Mouse (Mus musculus): ENCODE measurements around the gene Myo15b. TPM values are rescaled to one million over a fixed set of nuclear protein-coding genes. Genes with fewer than 3 reads are reported as not detected.

Gene Myo15b
- total RNA-seq (2021): under 1 TPM in 1 of 2 experiments, not detected in 1; 0.14 TPM

DNA sequence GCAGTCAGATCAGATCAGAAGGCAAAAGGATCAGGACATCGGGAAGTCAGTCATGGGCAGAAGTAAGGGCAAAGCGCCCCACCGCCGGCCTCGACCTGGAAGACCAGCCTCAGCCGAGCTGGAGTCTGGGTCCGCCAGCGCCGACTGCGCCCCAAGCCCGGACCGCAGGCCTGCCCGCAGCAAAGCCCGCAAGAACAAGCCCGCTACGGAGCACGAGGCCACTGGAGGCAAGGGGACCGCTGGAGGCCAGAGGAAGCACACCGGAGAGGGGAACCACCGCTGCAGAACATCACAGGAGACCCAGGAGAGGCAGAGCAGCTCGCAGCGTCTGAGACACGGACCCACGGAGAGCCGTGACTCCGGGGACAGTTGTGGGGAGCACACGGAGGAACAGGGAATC, at the start of gene Myo15b:
Gene Myo15b (plus strand): TSS at position 53 of the 400 bp plus-strand sequence.
- DNase-seq: no peak
- intact Hi-C loops (cut with DNase I): loop anchor here (2.0 kb wide), 2 partner anchors 34 to 44 kb away; partner anchors contain the start of genes Llgl2 and Tsen54

DNA sequence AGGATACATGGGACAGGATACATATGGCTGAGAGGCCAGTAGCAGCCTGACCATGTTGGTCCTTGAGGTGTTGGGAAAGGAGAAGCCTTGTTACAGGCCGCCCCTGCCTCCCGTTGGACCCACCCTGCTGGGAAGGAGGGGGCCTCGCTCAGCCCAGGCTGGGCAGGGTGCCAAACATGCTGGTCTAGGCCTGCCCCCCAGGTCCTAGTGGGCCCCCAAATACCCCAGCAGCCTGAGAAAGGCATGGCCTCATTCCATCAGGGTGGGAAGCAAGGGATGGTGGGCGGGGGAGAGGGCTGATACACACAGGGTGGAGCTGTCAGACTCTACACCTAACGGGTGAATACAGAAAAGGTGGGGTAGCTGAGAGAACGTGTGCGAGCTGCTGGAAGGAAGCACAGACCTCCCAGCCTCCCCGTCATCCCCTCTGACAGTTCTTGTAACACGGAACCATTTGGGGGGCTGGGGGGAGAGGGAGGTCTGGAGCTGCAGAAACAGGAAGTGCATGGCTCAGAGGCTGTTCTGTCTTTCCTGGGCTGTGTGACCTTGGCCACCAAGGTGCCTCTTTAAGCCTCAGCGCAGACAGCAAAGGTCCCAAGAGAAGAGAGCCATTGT, 49.4 kb upstream of the Myo15b start:
- DNase-seq: peak; percentile 53 to 73
- intact Hi-C loops (cut with DNase I): loop anchor here (1.0 kb wide), 1 partner anchor 30 kb away; no protein-coding TSS in a partner anchor

DNA sequence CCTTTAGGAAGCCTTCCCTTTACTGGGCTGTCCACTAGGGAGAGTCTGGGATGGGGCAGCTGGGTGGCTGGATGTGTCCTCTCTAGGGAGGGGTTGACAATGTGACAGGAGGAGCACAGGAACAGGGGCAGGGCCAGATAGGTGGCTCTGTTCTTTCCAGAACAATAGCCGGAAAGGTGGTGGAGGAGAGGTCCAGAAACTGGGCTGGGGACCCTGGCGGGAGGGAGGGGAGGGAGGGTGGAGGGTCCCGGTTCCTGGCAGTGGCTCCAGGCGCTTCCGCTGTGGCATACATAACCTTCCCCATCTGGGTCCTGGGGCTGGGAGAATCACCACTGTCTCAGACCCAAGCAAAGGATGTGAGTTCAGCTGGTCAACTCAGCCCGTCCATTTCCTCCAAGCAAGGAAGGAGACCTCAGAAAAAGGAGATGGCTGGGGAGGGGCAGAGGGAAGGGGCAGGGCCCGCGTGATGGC, 48.9 kb upstream of the Myo15b start:
- intact Hi-C loops (cut with DNase I): loop anchor here (1.0 kb wide), 1 partner anchor 30 kb away; no protein-coding TSS in a partner anchor
- DNase-seq: peak; percentile 59 to 65

DNA sequence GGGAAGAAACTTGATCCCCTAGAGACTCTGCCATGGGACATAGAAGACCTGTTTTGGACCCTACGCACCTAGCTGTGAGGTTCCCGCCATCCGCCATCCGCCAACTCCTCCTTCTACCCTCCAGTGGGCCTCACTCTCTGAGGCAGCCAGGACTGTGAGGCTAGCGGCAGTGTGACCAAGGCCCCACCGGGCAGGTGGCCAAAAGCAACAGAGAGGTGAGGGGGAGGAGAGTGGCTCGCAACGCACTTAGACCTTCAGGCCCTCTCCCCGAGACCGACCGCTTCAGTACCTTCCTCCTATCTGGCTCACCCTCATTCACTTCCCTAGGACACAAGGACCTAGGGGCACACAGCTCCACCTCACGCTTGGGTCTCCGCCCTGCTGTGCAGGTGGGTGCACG, 47.8 kb upstream of the Myo15b start:
- DNase-seq: peak; percentile 66 to 69
- intact Hi-C loops (cut with DNase I): loop anchor here (5.0 kb wide), 2 partner anchors 163 to 183 kb away; partner anchors contain the start of gene Slc25a19

DNA sequence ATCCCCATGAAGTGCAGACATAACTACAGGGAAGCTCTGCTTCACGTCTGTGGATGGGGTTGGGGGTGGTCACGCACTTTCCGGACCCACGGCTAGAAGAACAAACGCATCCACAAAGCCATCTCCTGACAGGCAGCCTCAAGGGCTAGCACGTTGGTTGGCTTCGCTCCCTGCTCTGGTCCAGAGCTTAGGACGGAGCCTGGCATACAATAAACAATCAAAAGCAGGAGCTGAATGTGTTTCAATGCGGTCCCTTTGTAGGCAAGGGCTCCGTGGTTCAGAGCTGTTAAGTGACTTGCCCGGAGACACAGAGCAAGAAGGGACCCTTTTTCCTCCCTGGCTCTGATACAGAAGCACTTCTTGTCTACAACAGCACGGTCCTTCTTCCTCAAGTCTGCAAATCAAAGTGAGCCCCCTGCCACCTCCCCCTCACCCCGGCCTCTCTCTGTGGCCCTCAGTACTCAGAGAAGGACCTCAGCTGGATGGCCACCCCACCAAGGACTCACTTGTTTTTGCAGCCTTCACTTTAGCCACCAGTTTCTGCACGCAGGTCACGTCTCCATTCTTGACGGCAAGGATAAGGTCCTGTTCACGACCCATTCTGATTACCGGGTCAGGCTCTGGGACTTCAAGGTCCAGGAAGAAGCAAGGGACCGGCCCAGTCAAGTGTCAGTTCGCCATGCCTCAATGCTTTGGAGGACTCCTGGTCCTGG, 46.7 kb upstream of the Myo15b start:
- DNase-seq: no peak
- intact Hi-C loops (cut with DNase I): loop anchor here (1.0 to 5.0 kb wide), 3 partner anchors 44 to 184 kb away; partner anchors contain the start of gene Slc25a19

DNA sequence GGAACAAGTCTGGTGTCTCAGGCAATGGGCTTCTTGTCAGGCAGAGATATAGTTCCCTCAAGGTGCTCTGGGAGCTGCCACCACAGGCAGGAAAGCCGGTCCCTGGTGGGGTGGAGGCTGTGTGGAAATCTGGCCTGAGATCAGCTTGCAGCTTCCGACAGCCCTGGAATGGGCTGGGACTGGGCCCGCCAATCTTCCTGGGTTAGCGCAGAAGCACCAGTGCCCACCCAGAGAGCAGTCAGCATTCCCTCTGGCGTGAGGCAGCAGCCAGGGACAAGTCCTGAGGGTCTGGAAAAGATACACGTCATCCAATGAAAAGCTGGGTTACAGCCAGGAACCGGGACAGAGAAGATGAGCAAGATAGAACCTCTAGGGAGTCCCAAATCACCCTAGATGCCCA, 46.1 kb upstream of the Myo15b start:
- DNase-seq: peak; percentile 52 to 70

DNA sequence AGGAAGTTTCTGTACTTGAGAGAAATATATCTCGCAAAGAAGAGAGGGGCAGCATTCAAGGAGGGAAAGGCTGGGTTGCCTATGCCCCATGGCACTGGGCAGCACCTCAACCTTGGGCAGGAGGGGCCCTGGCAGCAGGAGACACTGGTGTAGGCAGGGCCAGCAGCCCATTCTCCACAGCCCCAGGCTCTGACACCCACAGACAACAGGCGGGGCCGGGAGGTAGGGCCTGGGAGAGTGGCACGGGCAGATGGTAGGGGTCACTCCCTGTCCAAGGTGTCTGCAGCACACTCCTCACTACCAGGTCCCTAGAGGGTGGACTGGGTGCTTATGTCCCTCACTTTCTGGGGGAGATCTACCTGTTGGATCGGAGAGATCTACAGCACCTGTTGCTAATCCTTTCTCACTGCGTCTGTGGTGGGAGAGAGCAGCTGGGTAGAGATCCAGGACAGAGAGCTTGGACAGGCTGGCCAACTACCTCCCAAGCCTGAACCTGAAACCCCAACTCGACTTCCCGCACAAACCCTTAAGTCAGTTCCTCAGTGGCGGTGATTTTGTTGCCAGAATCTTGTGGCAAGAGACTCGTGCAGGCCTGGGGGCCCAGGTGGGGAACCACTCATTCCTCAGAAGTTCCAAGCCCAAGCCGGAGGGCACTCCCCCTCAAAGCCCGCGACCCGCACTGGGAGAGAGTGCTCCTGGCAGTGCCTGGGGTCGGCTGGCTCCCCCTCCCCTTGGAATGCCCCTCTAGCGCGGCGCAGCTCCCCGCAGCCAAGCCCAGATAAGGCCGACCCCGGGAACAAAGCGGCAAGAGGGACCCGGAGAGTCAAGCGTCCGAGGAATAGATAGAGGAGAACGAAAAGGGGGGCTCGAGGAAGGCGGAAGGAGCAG, 45.4 kb upstream of the Myo15b start:
- peak; percentile 35 to 57 for DNase-seq
- intact Hi-C loops (cut with DNase I): loop anchor here (1.0 to 5.0 kb wide), 3 partner anchors 45 to 185 kb away; partner anchors contain the start of gene Slc25a19

More for the DNA sequence above, 46.1 kb upstream of the Myo15b start:
- intact Hi-C loops (cut with DNase I): loop anchor here (1.0 to 5.0 kb wide), 3 partner anchors 45 to 185 kb away; partner anchors contain the start of gene Slc25a19

DNA sequence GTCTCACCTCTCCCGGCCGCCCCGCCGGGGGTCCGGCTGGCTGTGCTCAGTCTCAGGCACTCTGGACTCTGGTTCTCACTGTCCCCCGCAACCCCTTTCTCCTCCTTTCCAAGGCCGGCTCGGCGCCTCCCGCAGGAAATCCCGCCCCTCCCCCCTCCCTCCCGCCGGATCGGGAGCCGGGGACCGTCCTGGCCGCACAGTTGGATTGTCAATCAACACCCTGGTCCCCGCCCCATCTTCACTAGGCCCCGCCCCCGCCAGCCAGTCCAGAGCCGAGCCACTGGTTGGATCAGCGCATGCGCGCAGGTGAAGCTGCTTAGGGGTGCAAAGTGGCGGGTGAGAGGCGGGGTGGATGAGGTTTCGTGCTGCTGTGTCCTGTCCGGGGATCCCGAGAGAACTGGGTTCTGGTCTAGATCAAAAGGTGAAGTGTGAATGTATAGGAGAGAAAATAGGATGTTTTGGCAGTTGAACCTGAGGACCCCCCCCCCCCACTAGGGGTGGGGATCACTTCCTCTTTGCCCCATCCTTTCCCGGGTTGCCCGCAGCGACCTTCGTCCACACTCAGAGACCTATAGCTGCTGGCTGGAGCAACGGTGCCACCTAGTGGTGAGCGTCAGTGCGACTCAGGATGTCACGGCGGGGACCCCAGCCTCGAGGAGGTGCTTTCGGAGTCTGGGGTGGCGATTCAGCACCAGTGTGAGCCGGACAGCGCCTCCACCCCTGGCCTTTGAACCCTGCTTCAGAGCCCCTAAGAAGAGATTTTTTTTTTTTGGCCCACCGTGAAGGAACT, 44.5 kb upstream of the Myo15b start, which contains the start of gene Caskin2:
Gene Caskin2 (minus strand): TSS at position 133 of the 790 bp plus-strand sequence.
- intact Hi-C loops (cut with DNase I): loop anchor here (1.0 to 5.0 kb wide), 4 partner anchors 45 to 186 kb away; partner anchors contain the start of genes Myo15b and Slc25a19
- DNase-seq: peak; percentile 94 to 95

DNA sequence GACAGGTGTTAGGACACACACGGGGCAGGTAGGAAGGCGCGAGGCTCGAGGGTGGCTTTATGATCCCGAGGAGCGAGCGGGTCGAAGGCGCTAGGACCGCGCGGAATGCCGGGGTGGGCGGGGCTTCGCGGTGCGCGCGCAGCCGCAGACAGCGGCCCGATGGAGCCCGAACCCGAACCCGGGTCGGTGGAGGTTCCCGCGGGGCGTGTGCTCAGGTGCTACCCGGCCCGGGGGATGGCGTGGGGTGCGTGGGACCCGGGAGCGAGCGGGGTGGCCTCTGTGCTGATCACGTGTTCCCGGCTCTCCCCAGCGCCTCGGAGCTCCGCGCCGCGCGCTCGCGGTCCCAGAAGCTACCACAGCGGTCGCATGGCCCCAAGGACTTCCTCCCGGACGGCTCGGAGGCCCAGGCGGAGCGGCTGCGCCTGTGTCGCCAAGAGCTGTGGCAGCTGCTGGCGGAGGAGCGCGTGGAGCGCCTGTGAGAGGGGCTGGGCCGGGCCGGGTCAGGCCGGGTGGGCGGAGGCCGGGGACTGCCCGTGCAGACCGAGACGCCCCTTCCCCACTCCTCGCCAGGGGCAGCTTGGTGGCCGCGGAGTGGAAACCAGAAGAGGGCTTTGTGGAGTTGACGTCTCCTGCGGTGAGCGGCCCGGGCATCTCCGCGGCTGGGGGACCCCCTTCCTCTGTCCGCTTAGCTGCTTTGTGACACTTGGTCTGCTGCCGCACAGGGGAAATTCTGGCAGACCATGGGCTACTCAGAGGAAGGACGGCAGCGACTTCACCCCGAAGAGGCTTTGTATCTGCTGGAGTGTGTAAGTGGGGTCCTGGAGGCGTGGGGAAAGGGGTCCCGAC, 43.4 kb upstream of the Myo15b start, which contains the start of gene Tsen54:
Gene Tsen54 (plus strand): TSS at position 120 of the 846 bp plus-strand sequence.
- intact Hi-C loops (cut with DNase I): loop anchor here (1.0 to 5.0 kb wide), 4 partner anchors 44 to 188 kb away; partner anchors contain the start of genes Myo15b and Slc25a19

DNA sequence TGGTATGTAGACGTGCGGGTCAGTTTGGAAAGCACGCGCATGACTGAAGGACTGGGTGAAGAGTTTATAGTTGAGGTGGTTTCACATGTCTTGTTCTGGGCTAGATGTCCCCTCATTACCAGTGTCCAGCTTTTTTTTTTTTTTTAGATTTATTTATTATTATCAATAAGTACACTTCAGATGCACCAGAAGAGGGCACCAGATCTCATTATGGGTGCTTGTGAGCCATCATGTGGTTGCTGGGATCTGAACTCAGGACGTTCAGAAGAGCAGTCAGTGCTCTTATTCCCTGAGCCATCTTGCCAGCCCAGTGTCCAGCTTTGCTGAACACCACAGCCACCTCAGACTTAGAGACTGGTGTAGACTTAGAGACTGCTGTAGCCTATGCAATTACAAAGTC, 40.9 kb upstream of the Myo15b start:
- intact Hi-C loops (cut with DNase I): no loop called here
- DNase-seq: no peak

More for the DNA sequence above, 43.4 kb upstream of the Myo15b start, which contains the start of gene Tsen54:
- DNase-seq: peak; percentile 90 to 94

DNA sequence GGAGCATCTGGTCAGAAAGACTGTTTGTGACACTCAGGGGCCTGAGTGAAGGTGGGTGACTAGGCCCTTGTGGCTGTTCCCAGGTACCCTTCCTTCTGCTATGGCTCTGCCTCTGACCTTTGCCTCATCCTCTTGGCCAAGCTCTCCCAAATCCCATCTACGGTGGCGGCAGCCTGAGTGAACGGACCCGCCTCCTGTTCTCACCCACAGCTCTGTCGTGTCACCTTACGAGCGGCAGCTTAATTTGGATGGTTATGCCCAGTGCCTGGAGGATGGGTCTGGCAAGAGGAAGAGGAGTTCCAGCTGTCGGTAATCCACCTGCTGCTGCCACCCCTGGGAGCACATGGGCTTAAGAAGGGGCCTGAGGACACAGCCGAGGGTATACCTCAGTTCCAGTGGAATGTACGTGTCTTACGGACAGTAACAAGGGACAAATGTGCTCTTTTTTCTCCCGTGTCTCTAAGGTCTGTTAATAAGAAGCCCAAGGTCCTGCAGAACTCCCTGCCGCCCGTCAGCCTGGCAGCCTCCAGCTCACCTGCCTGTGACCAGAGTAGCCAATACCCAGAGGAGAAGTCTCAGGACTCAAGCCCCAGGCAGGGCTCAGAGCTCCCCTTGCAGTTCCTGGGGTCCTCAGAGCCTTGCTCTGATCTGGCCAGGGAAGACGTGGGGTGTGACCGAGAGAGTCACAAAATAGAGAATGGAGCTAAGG, 38.1 kb upstream of the Myo15b start:
- intact Hi-C loops (cut with DNase I): no loop called here
- DNase-seq: no peak

DNA sequence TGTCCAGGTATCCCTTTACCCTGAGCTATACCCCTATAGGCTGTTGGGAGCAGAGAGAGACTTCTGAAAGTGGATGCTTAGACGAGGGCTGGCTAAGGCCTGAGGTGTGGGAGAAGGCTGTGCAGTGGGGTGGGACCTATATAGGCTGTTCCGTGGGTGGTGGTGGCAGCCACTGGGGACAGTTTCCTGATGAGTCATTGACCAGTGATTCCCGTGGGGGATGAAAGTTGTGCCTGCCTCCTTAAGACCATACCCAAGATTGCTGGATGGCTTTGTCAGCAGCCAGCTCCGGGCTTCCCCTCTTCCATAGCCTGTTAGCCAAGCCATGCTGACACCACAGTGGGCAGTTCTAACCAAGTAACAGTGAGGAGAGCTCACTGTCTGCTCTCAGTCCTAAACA, 37.2 kb upstream of the Myo15b start:
- intact Hi-C loops (cut with DNase I): no loop called here
- no peak for DNase-seq

DNA sequence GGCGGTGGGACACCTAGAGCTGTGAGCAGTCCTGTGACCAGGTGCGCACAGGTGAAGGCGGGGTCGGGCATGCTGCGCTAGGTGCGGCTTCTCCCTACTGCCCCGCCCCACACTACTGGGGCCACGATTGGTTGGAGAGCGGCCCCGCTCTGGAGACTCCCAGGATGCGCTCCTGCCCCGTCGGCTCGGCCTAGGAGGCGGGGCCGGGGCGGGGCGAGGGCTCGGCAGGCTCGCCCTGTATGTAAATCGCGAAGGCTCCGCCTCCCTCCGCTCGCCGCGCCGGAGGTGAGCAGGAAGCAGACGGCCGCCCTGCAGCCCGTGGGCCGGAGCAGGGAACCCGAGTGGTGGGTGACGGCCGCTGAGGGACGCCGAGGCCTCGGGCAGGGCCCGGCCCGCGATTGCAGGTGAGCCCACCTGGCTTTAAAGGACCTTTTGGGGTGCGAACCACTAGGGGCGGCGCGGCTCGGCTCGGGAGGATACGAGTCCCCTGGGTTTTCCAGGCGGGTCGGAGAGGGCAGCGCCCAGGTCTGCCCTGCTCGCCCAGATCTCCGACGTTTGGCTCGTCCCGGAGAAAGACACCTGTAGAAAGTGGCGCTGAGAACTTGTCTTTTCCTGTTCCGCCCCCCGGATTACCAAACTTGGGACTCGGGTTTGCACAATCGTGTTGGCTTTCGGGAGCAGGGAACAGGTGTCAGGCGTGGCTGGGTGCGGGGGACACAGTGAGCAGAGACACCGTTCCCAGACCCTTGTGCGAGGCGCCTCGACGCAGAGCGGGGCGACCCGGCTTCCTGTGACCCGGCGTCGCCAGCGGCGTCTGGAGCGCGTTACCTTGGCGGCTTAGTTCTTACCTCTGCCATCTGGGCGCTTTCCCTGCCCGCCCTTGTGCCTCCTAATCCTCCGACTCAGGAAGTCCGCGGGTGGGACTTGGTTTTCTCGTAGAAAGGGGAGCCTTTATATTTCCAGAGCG, 34.1 kb upstream of the Myo15b start, which contains the start of gene Llgl2:
Gene Llgl2 (plus strand): TSS at position 276 of the 967 bp plus-strand sequence.
- intact Hi-C loops (cut with DNase I): loop anchor here (2.0 kb wide), 2 partner anchors 35 to 101 kb away; partner anchors contain the start of gene Myo15b
- DNase-seq: peak; percentile 84 to 86

DNA sequence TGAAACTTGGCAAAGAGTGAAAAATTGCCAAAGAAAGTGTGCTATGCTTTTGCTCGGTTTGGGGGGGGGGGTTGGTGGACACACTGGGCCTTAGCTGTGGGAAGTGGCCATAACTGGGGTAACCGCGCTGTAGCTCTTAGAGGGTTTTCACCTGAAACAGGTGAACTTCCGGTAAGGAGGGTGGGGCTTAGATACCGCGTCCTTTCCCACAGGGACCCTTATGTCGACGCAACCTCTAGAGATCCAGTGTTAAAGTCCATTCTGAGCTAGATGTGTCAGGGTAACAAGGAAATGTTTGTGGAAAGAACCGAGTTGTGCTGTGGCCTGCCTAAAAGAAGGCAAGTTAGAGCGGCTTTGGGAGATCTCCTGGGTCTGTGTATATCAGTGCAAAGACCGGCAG, 33.4 kb upstream of the Myo15b start:
- DNase-seq: no peak
- intact Hi-C loops (cut with DNase I): loop anchor here (2.0 kb wide), 1 partner anchor 34 kb away; the partner anchor contains the start of gene Myo15b

DNA sequence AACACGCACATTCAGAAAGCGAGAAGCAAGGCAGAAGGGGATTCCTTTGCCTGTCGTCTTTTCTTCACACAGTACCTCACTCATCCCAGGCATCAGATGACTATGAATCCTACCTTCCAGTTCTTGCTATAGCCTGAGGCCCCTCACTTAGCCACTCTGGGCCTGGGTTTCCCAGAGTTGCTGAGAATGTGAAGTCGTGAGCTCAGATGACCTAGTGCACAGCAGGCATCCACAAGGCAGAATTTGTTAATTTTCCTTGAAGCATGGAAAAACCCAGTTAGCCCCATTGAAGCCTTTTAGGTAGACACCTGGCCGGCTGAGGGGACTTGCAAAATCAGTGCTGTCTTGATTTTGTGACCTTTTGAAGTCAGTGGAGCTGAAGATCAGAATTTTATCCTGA, 31.7 kb upstream of the Myo15b start:
- no peak for DNase-seq
- intact Hi-C loops (cut with DNase I): no loop called here

DNA sequence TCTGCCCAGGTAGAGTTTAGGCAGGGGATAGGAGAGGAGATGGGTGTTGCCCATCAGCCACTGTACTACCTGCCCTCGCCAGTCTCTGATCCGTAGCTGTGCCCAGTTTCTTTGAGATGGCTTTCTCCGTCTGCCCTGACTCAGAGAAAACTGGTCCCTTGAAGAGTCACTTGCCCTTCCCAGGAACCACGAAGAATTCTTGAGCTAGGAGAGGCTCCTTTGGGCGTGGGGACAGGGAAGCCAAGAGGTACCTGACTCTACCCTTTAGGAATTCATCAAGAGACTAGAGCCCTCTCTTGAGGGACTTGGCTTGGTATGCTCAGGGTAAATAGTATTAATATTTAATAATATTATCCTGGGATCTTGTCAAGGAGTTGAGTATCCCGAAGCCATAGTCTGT, 30.6 kb upstream of the Myo15b start:
- intact Hi-C loops (cut with DNase I): no loop called here
- no peak for DNase-seq

All from heart, postnatal 36 days (tissue).